ENCODE assay signal across 8 mouse cellular contexts in genomic region chr3:52197982-52198750, GRCm38 (mm10).
DNase-seq lines count a peak whose midpoint lies in the region; ATAC-seq lines count a peak whose summit lies in the region.

No protein-coding gene starts in this region.

- no peak for ATAC-seq in hindbrain, embryonic 15.5 days (ENCODE audit: low FRiP score, low read depth)
- no peak for ATAC-seq in hindbrain, embryonic 12.5 days (ENCODE audit: low FRiP score)
- ATAC-seq in neutrophil, adult 5-6 weeks (ENCODE audit: extremely low read depth, insufficient number of reproducible peaks, low FRiP score, poor library complexity, severe bottlenecking) = peak; percentile 40; the same call in 1 of the 2 replicates
- ATAC-seq in erythroblast, adult 5-6 weeks (replicated peaks; ENCODE audit: low FRiP score, poor library complexity, severe bottlenecking) = no peak

- DNase-seq in adrenal gland, postnatal 25 days = peak; percentile 71
- peak; percentile 41 for DNase-seq in gastrocnemius, postnatal 14 days
- DNase-seq in kidney, adult 18-20 months = peak; percentile 35
- DNase-seq in limb, embryonic 10.5 days (ENCODE audit: low spot score) = peak; percentile 28

- peaks cover 17% of the 10 kb centered on the region for H3K4me1 ChIP-seq in hindbrain, embryonic 15.5 days (replicated peaks)
- peaks cover 16% of the 10 kb centered on the region for H3K4me1 ChIP-seq in hindbrain, embryonic 12.5 days
- H3K4me1 ChIP-seq in limb, embryonic 10.5 days = peaks cover 30% of the 10 kb centered on the region

- H3K9ac ChIP-seq in hindbrain, embryonic 15.5 days = no peak overlapping the region
- H3K9ac ChIP-seq in hindbrain, embryonic 12.5 days = no peak overlapping the region

- H3K27ac ChIP-seq in hindbrain, embryonic 15.5 days (replicated peaks) = 0 out of 2 replicates have a peak overlapping the region, but pooled peaks have one; percentile 3
- no peak overlapping the region for H3K27ac ChIP-seq in hindbrain, embryonic 12.5 days
- no peak overlapping the region for H3K27ac ChIP-seq in limb, embryonic 10.5 days

- H3K4me3 ChIP-seq in hindbrain, embryonic 15.5 days = no peak overlapping the region
- H3K4me3 ChIP-seq in hindbrain, embryonic 12.5 days = no peak overlapping the region
- no peak overlapping the region for H3K4me3 ChIP-seq in limb, embryonic 10.5 days

- no peaks in the 10 kb centered on the region for H3K36me3 ChIP-seq in hindbrain, embryonic 15.5 days
- H3K36me3 ChIP-seq in hindbrain, embryonic 12.5 days = no peaks in the 10 kb centered on the region
- no peaks in the 10 kb centered on the region for H3K36me3 ChIP-seq in limb, embryonic 10.5 days

- intact Hi-C loops in gastrocnemius, postnatal 14 days (cut with DNase I; ENCODE audit: low total_unique reads) = loop anchor here (5.0 kb wide), 1 partner anchor 496 kb away; no protein-coding TSS in a partner anchor

- no peaks in the 10 kb centered on the region for H3K9me3 ChIP-seq in hindbrain, embryonic 15.5 days
- H3K9me3 ChIP-seq in hindbrain, embryonic 12.5 days (replicated peaks) = no peaks in the 10 kb centered on the region
- H3K9me3 ChIP-seq in limb, embryonic 10.5 days (replicated peaks) = no peaks in the 10 kb centered on the region

- 75% methylated on average over 23 of the region's 23 CpGs for WGBS in hindbrain, embryonic 15.5 days
- 80% methylated on average over 23 of the region's 23 CpGs for WGBS in hindbrain, embryonic 12.5 days
- 79% methylated on average over 23 of the region's 23 CpGs for WGBS in limb, embryonic 10.5 days

- H3K27me3 ChIP-seq in hindbrain, embryonic 15.5 days = no peaks in the 10 kb centered on the region
- no peaks in the 10 kb centered on the region for H3K27me3 ChIP-seq in hindbrain, embryonic 12.5 days
- no peaks in the 10 kb centered on the region for H3K27me3 ChIP-seq in limb, embryonic 10.5 days (ENCODE audit: low read depth, poor library complexity, severe bottlenecking)

- 0 out of 2 replicates have a peak overlapping the region, but pooled peaks have one; percentile 11 for H3K4me2 ChIP-seq in hindbrain, embryonic 15.5 days
- H3K4me2 ChIP-seq in hindbrain, embryonic 12.5 days (replicated peaks) = no peak overlapping the region
